Comparison of ENCODE assay signal across 22 mouse cellular contexts in the genomic region with DNA sequence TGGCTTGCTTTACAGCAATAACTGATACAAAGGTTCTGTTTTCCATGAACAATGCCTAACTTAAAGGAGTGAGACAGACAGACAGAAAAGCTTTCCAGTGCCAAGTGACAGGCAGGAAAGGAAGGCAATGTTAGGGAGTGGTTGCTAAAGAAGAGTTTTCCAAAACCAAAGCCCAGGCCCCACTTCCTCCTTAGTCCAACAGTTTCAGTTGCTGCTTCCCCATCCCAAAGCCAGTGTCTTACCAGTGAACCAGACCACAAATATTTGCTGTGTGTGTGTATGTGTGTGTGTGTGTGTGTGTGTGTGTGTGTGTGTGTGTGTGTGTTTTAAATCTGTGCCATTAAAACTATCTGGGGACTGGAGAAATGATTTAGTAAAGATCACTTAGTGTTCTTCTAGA.
A peak's percentile ranks its signal among the peaks of the same experiment; 100 is the strongest.
DNase-seq lines count a peak whose midpoint lies in the region; ATAC-seq lines count a peak whose summit lies in the region.
"Had no signal": no experiment of that assay in that cellular context is flagged by ENCODE, and none has a peak within 500 bp of the region (broad histone marks: within the 10 kb centered on the region; RNA-seq: fewer than 3 reads in every experiment).

No protein-coding gene starts in this region.

- no peaks in the 10 kb centered on the region for H3K27me3 ChIP-seq in forebrain, embryonic 13.5 days
- H3K27me3 ChIP-seq: CH12.LX; heart, embryonic 13.5 days; hindbrain, embryonic 13.5 days; Patski had no signal

- DNase-seq in heart, adult 9 months (ENCODE audit: low spot score in 2 of 2), result peak; percentile 17 to 23
- DNase-seq in heart, adult 8-10 months (ENCODE audit: low spot score), result no peak
- no peak for DNase-seq in adrenal gland, postnatal 25 days
- DNase-seq in spleen, postnatal 4 days (ENCODE audit: low spot score in 2 of 2), result no peak
- DNase-seq: adrenal gland, postnatal 36 days; cerebellum, adult 18-20 months; cerebellum, adult 9-11 months; cerebellum, postnatal 36 days; gastrocnemius, adult 2 months; gastrocnemius, postnatal 25 days; heart, postnatal 4 days had no signal

- H3K4me2 ChIP-seq in forebrain, embryonic 13.5 days, result no peak overlapping the region
- H3K4me2 ChIP-seq: heart, embryonic 13.5 days; hindbrain, embryonic 13.5 days had no signal

- no peaks in the 10 kb centered on the region for H3K36me3 ChIP-seq in forebrain, embryonic 13.5 days (ENCODE audit: poor library complexity, severe bottlenecking)
- H3K36me3 ChIP-seq: embryonic facial prominence, embryonic 10.5 days; heart, embryonic 13.5 days had no signal

- H3K27ac ChIP-seq in forebrain, embryonic 13.5 days, result no peak overlapping the region
- H3K27ac ChIP-seq: embryonic facial prominence, embryonic 10.5 days; gastrocnemius, adult 2 months; heart, embryonic 13.5 days; hindbrain, embryonic 13.5 days; hindbrain, postnatal 0 days had no signal

- no peaks in the 10 kb centered on the region for H3K9me3 ChIP-seq in forebrain, embryonic 13.5 days (replicated peaks)
- H3K9me3 ChIP-seq: embryonic facial prominence, embryonic 10.5 days; hindbrain, embryonic 13.5 days had no signal

- no peak overlapping the region for H3K4me3 ChIP-seq in forebrain, embryonic 13.5 days
- H3K4me3 ChIP-seq: embryonic facial prominence, embryonic 10.5 days; gastrocnemius, adult 2 months; heart, embryonic 13.5 days; hindbrain, embryonic 13.5 days had no signal

- H3K9ac ChIP-seq in forebrain, embryonic 13.5 days, result no peak overlapping the region
- H3K9ac ChIP-seq: heart, embryonic 13.5 days; hindbrain, embryonic 13.5 days had no signal

- no peaks in the 10 kb centered on the region; the same call in 1 of the 2 replicates for H3K4me1 ChIP-seq in forebrain, embryonic 13.5 days
- H3K4me1 ChIP-seq: embryonic facial prominence, embryonic 10.5 days; heart, embryonic 13.5 days had no signal

- peak; percentile 82 for ATAC-seq in common myeloid progenitor, adult 5-6 weeks (replicated peaks; ENCODE audit: low read depth, poor library complexity, severe bottlenecking)
- peak; percentile 92 for ATAC-seq in megakaryocyte progenitor cell, adult 5-6 weeks (replicated peaks; ENCODE audit: poor library complexity)
- no peak for ATAC-seq in forebrain, embryonic 13.5 days
- ATAC-seq: activated CD4-positive, CD25-positive, alpha-beta regulatory T cell, adult 4 months; forebrain, embryonic 14.5 days; hindbrain, postnatal 0 days; Patski had no signal

Comparison
In these comparisons a context has a peak if more than half of its experiments do, and no peak if none do; other contexts are left out.
1. DNase-seq: peak in heart, adult 9 months (2 of 2); none in heart, adult 8-10 months (single experiment), adrenal gland, postnatal 25 days (single experiment) and spleen, postnatal 4 days (0 of 2).